Mouse (Mus musculus) neural tube, embryonic 11.5 days (tissue): ENCODE data around the gene Atrip. TPM values are rescaled to one million over a fixed set of nuclear protein-coding genes. Genes with fewer than 3 reads are reported as not detected.

Experiments
- ATAC-seq: fragments of 200-750 bp; cut with Nextera tagmentation; 2 replicates; pipeline ENCODE4 v1.8.0; 2017; ENCODE audit warnings: moderate number of reproducible peaks, mild to moderate bottlenecking, moderate TSS enrichment, moderate library complexity; ENCODE audit not compliant: insufficient read depth, low FRiP score, low TSS enrichment
- DNase-seq: peaks from one replicate; pipeline ENCODE4 v3.0.0-alpha.2; 2015; ENCODE audit warnings: low spot score
- H3K27ac ChIP-seq: fragments of 300-500 bp; sonication (generic); 2 replicates; pipeline ENCODE4 v1.5.1; 2014; ENCODE audit warnings: low read depth, mild to moderate bottlenecking, low read length
- H3K27me3 ChIP-seq: fragments of 300-500 bp; sonication (generic); 2 replicates; pipeline ENCODE4 v1.6.1; 2014; ENCODE audit warnings: mild to moderate bottlenecking, low read length, mixed read lengths; ENCODE audit not compliant: control insufficient read depth, insufficient read depth
- H3K36me3 ChIP-seq: fragments of 300-500 bp; sonication (generic); 2 replicates; pipeline ENCODE4 v1.6.1; 2014; ENCODE audit warnings: mild to moderate bottlenecking, low read length, moderate library complexity, mixed read lengths; ENCODE audit not compliant: control insufficient read depth, insufficient read depth
- H3K4me1 ChIP-seq: fragments of 300-500 bp; sonication (generic); 2 replicates; pipeline ENCODE4 v1.6.1; 2014; ENCODE audit warnings: low read length, mixed read lengths; ENCODE audit not compliant: control insufficient read depth, insufficient read depth
- H3K4me2 ChIP-seq: fragments of 300-500 bp; sonication (generic); 2 replicates; pipeline ENCODE4 v1.6.1; 2014; ENCODE audit warnings: low read depth, mild to moderate bottlenecking, moderate library complexity
- H3K4me3 ChIP-seq: fragments of 300-500 bp; sonication (generic); 2 replicates; pipeline ENCODE4 v1.5.1; 2014; ENCODE audit warnings: low read depth, low read length
- H3K9ac ChIP-seq: fragments of 300-500 bp; sonication (generic); 2 replicates; pipeline ENCODE4 v1.6.1; 2014; ENCODE audit warnings: mild to moderate bottlenecking, low read length
- H3K9me3 ChIP-seq: fragments of 300-500 bp; sonication (generic); 2 replicates; pipeline ENCODE4 v1.6.1; 2016; ENCODE audit warnings: low read length; ENCODE audit not compliant: control insufficient read depth
- WGBS: fragments of 180-500 bp; shearing (Covaris S2); extraction: QIAGEN DNeasy Blood & Tissue Kit; methylation state at CpG from one replicate; pipeline ENCODE4 v1.1.7; 2014; 5-methylcytosine and 5-hydroxymethylcytosine counted together
- polyA plus RNA-seq: library from polyadenylated mRNA; unstranded; fragments of >200 nt; fragmentation: Nextera tagmentation; extraction: Ambion mirVana; gene quantifications from 2 replicates; pipeline ENCODE4 v1.2.1, GENCODE M21; 2014

The Atrip gene
- polyA plus RNA-seq, 1 experiment from 2014 or later = 25.3 TPM

DNA sequence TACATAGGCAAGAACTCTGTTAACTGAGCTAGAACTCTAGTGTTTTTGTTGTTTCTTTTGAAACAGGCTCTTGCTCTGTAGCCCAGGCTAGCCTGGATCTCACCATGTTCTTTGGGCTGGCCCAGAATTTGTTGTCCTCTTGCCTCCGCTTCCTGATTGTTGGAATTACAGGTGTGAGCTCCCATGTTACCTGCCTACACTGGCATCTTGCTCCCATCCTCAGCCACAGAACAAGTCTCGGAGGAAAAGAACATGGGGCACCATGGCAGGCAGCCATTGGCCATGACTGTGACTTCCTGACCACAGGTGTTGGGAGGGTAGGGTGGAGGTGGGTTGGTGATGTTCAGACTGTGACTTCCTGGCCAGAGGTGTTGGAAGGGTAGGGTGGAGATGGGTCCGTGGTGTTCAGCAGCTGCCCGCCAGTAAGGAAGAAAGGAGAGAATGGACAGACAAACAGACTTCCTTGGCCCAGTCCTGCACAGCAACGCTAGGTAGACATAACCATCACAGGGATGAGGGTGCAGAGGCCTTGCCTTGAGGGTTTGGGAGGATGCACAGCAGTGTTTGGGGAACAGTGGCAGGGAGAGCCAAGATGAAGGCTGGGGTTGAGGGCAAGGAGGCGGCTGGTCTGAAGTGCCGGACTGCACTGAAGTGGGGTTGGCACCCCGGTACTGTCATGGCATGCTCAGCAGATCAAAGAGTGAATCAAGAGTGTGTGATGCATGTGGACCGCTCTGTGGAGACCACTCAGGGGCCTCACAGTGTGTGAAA lies 21.2 kb downstream of the Atrip start:
- no peak overlapping the region for H3K4me3 ChIP-seq
- no peak overlapping the region for H3K27ac ChIP-seq
- H3K36me3 ChIP-seq = peaks cover 3% of the 10 kb centered on the region
- H3K27me3 ChIP-seq = no peaks in the 10 kb centered on the region
- no peak for ATAC-seq
- no peak overlapping the region for H3K4me2 ChIP-seq
- no peak for DNase-seq
- no peak overlapping the region for H3K9ac ChIP-seq
- 92% methylated on average over 9 of the region's 9 CpGs for WGBS
- no peaks in the 10 kb centered on the region for H3K9me3 ChIP-seq
- peaks cover 3% of the 10 kb centered on the region; the same call in 1 of the 2 replicates for H3K4me1 ChIP-seq

DNA sequence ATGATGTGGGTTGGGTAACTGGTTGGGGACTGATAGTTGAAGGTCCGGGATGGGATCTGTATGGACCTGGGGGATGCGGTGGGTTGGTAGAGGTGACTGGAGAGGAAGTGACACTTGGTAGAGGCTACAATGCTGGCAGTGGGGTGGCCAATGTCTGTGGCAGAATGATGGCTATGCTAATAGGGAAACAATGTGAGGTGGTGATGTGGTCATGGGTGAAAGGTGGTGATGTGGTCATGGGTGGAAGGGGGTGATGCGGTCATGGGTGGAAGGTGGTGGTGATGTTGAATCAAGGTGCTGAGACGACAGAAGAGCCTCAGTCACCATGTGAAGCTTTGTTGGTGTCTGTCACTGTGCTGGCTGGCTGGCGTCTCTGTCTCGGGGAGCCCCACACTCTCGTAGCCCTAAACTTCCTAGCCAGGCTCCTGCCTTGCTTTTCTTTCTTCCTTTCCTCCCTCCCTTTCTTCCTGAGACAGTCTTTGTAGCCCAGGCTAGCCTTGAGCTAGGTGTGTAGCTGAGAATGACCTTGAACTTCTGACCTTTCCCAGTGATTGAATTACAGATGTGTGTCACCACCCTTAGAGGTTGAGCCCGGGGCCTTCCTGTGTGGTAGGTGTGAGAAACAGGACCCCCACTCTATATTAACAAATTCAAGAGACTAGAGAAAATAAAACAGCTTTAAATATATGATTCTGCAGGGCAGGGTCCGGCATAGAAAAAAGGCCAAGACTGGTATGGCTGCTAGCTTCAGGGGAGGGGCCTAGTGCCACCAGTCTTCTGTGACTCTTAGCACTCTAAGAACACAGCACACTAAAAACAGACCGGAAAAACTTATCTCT lies 22.1 kb downstream of the Atrip start:
- no peak overlapping the region for H3K27ac ChIP-seq
- WGBS = 92% methylated on average over 10 of the region's 10 CpGs
- no peak for DNase-seq

DNA sequence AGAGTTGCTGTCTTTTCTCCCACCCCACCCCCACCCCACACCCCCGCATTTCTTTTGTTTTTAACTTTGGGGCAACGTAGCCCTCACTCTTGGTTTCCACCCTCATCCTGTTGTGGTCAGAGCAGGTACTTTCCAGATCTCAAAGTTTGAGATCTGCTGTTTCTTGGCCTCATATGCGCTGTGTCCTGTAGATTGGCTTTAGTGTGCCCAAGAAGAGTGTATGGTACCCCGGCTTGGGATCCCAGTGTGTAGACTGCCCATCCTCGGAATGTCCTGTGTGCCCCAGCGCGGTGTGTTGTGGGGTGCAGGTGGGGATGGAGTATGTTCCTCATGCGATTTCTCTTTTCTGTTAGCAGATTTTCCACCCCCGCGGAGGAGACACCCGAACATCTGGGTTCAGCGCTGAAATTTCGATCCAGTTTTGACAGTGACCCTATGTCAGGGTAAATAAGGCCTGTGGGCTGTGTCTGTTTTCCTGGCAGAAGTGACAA lies 22.9 kb downstream of the Atrip start:
- no peak for ATAC-seq
- no peaks in the 10 kb centered on the region for H3K36me3 ChIP-seq
- 89% methylated on average over 13 of the region's 13 CpGs for WGBS

More for the DNA sequence above, 22.1 kb downstream of the Atrip start:
- Histone ChIP-seq H3K36me3 (no peaks in the 10 kb centered on the region; the same call in 1 of the 2 replicates), H3K4me2 (no peak overlapping the region), H3K4me3 (no peak overlapping the region), H3K4me1 (peaks cover 3% of the 10 kb centered on the region; the same call in 1 of the 2 replicates), H3K9ac (no peak overlapping the region), H3K27me3 (no peaks in the 10 kb centered on the region), H3K9me3 (no peaks in the 10 kb centered on the region)
- ATAC-seq = no peak

DNA sequence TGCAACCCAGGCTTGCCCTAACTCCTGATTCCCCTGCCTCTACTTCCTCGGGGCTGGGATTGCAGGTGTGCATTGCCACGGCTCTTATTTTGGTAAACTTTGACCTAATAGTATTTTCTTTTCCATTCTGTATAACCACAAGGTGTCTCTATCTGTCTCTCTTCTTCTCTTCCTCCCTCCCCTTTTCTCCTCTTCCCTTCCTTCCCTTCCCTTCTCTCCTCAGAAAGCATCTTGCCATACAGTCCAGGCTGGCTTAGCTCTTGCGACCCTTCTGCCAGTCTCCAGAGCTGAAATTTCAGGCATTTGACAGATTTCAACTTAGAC lies 23.3 kb downstream of the Atrip start:
- Histone ChIP-seq H3K9ac (no peak overlapping the region), H3K4me3 (no peak overlapping the region), H3K4me2 (no peak overlapping the region), H3K4me1 (peaks cover 3% of the 10 kb centered on the region; the same call in 1 of the 2 replicates), H3K27me3 (no peaks in the 10 kb centered on the region), H3K27ac (no peak overlapping the region), H3K36me3 (no peaks in the 10 kb centered on the region), H3K9me3 (no peaks in the 10 kb centered on the region)
- WGBS = 79% methylated on average over 3 of the region's 3 CpGs
- ATAC-seq (no peak), DNase-seq (no peak)

More for the DNA sequence above, 22.9 kb downstream of the Atrip start:
- H3K4me1 ChIP-seq = peaks cover 3% of the 10 kb centered on the region; the same call in 1 of the 2 replicates
- H3K4me3 ChIP-seq = no peak overlapping the region
- no peak overlapping the region for H3K9ac ChIP-seq
- H3K4me2 ChIP-seq = no peak overlapping the region
- no peaks in the 10 kb centered on the region for H3K27me3 ChIP-seq
- H3K27ac ChIP-seq = no peak overlapping the region
- no peak for DNase-seq
- H3K9me3 ChIP-seq = no peaks in the 10 kb centered on the region

DNA sequence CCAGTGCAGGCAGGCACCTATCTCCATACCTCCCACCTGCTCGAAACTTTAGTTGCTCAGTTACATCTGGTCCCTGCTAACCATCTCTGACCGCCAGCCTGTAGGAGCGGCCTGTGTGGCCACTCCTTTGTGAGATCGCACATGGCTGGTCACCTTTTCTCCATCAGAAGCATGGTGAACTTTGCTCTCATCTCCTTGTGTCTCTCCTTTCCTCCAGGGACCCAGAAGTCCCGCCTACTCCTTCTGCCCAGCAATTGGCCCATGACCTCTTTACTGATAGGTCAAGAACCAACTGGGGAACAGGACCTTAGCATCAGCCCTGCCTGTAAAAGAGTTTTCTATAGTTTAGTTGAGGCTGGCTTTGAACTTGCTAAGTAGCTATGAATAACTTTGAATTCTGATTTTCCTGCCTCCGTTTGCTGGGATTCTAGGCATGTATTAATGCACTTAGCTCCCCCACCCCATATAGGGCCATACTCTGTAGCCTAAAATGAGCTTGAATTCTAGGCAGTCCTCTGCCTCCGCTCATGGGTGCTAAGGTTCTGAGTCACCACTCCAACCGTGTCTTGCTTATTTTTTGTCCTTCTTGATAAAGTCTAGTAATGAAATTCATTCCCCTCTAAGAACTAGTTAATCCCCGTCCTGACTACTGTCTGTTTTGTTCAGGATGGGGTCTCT lies 23.8 kb downstream of the Atrip start:
- Histone ChIP-seq H3K27me3 (no peaks in the 10 kb centered on the region), H3K4me3 (no peak overlapping the region), H3K9ac (no peak overlapping the region), H3K9me3 (no peaks in the 10 kb centered on the region), H3K36me3 (no peaks in the 10 kb centered on the region), H3K4me2 (no peak overlapping the region), H3K4me1 (peaks cover 3% of the 10 kb centered on the region; the same call in 1 of the 2 replicates), H3K27ac (no peak overlapping the region)
- 80% methylated on average over 9 of the region's 9 CpGs for WGBS
- no peak for DNase-seq
- ATAC-seq = no peak

DNA sequence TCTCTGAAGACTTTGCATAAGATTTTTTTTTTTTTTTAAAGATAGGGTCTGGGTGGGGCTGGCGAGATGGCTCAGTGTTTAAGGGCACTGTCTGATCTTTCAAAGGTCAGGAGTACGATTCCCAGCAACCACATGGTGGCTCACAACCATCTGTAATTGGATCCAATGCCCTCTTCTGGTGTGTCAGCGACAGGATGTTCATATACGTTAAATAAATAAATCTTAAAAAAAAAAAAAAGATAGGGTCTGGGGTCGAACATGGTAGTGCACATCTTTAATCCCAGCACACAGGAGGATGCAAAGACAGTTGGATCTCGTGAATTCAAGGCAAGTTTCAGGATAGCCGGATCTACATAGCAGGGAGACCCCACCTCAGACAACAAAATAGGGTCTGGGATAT lies 24.6 kb downstream of the Atrip start:
- no peaks in the 10 kb centered on the region for H3K27me3 ChIP-seq
- no peak for DNase-seq
- H3K27ac ChIP-seq = no peak overlapping the region
- H3K36me3 ChIP-seq = no peaks in the 10 kb centered on the region
- no peak overlapping the region for H3K9ac ChIP-seq
- H3K9me3 ChIP-seq = no peaks in the 10 kb centered on the region
- no peaks in the 10 kb centered on the region; the same call in 1 of the 2 replicates for H3K4me1 ChIP-seq
- H3K4me2 ChIP-seq = no peak overlapping the region
- 85% methylated on average over 7 of the region's 7 CpGs for WGBS
- ATAC-seq = no peak
- H3K4me3 ChIP-seq = no peak overlapping the region

DNA sequence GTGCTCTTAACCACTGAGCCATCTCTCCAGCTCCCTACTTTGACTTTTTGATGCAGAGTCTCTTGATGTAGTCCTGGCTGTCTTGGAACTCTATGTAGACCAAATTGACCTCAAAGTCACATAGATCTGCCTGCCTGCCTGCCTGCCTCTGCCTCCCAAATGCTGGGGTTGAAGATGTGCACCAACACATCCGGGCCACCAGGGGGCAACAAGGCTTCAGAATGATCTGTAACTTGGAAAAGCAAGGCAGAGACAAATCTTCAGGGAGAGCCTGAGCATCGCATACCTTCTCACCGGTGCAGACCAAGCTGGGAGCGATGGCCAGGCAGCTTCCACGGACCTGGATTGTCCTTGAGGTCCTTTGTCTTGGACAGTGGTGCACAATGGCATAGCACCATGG lies 27.6 kb downstream of the Atrip start:
- H3K27me3 ChIP-seq = no peaks in the 10 kb centered on the region
- ATAC-seq (no peak), DNase-seq (peak; percentile 55)
- no peaks in the 10 kb centered on the region for H3K9me3 ChIP-seq
- H3K9ac ChIP-seq = no peak overlapping the region
- H3K36me3 ChIP-seq = no peaks in the 10 kb centered on the region
- H3K27ac ChIP-seq = no peak overlapping the region
- H3K4me2 ChIP-seq = no peak overlapping the region
- H3K4me3 ChIP-seq = no peak overlapping the region
- 40% methylated on average over 5 of the region's 5 CpGs for WGBS
- no peaks in the 10 kb centered on the region for H3K4me1 ChIP-seq

DNA sequence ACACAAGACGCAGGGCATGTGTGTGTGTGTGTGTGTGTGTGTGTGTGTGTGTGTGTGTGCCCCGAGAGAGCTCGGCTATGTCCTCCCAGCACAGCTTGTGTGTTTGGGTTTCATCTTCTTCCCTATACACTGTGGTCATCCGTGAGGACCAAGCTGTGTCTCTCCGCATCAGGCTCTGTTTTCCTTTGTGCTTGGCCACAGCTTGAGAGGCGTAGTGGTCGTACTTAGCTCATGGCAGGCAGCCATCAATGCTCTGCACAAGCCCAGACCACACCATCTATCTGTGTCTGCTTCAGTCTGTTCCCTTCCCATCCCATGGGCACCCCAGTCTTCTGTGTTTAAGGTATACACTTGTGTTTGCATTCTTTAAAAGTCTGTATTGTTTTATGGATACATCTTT lies 32.6 kb downstream of the Atrip start:
- no peaks in the 10 kb centered on the region for H3K4me1 ChIP-seq
- no peak overlapping the region for H3K4me2 ChIP-seq
- DNase-seq (no peak), ATAC-seq (no peak)
- H3K36me3 ChIP-seq = no peaks in the 10 kb centered on the region
- no peak overlapping the region for H3K27ac ChIP-seq
- H3K9ac ChIP-seq = no peak overlapping the region
- 85% methylated on average over 7 of the region's 7 CpGs for WGBS
- H3K9me3 ChIP-seq = no peaks in the 10 kb centered on the region
- H3K4me3 ChIP-seq = no peak overlapping the region
- no peaks in the 10 kb centered on the region for H3K27me3 ChIP-seq
